In the genomic region with DNA sequence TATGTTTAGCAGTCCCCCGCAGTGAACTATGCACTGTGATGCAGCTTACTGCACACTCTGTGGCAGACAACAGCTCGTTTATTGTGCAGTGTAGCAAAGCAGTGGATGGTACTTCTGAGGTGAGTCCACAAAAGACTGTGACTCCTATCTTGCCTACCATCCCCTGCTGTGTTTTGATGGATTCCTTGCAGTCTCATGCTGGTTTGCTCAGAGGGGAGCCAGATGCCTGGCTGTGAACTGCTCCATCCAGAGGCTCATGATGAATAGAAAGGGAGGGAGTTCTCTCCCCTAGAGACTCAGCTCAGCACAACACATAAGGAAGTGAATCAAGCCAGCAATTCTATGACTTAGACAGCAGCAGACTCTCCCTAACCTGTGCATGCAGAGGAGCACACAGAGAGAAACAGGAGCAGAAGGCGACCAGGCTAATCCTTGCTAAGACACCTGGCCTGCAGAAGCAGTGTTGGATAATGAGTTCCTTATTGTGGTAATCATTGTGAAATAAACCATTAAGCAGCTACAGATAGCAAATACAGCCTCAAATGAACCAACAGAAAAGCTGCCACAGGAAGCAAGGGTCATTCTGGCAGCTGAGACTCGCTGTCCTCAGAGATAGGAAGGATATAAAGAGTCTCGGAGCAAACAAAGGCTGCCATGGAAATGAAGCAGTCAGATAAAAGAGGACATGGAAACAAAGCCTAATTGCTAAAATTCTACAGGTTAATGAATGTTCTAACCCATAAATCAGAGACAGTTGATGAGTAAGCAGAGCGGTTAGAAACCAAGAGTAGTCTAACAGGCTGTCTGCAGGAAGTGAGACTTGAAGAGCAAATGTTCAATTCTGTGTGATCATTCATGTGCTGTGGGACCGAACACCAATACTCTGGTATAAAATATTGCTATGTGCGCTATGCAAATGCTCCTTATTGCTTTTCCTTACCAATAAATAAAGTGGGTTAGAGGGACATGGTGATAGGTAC, we compare ENCODE assay signal across 10 mouse cellular contexts.
A peak's percentile ranks its signal among the peaks of the same experiment; 100 is the strongest.
DNase-seq lines count a peak whose midpoint lies in the region; ATAC-seq and TF ChIP-seq lines count a peak whose summit lies in the region.
"Had no signal": no experiment of that assay in that cellular context is flagged by ENCODE, and none has a peak within 500 bp of the region (broad histone marks: within the 10 kb centered on the region; RNA-seq: fewer than 3 reads in every experiment).

No protein-coding gene starts in this region.

- no peak overlapping the region for H3K4me3 ChIP-seq in heart, embryonic 10.5 days
- no peak overlapping the region for H3K4me3 ChIP-seq in hindbrain, embryonic 14.5 days (replicated peaks; ENCODE audit: low read length)
- no peak overlapping the region for H3K4me3 ChIP-seq in midbrain, postnatal 0 days (ENCODE audit: low read depth, low read length)
- no peak overlapping the region for H3K4me3 ChIP-seq in lung, postnatal 0 days (ENCODE audit: low read depth, low read length)

- H3K27ac ChIP-seq in heart, embryonic 10.5 days = 0 out of 2 replicates have a peak overlapping the region, but pooled peaks have one; percentile 19
- peak overlapping the region; percentile 18; the same call in 1 of the 2 replicates for H3K27ac ChIP-seq in hindbrain, embryonic 14.5 days
- H3K27ac ChIP-seq in midbrain, postnatal 0 days (ENCODE audit: low read depth, low read length) = no peak overlapping the region
- H3K27ac ChIP-seq in lung, postnatal 0 days (ENCODE audit: low read length) = no peak overlapping the region

- H3K36me3 ChIP-seq in heart, embryonic 10.5 days = no peaks in the 10 kb centered on the region
- no peaks in the 10 kb centered on the region for H3K36me3 ChIP-seq in hindbrain, embryonic 14.5 days (replicated peaks; ENCODE audit: control insufficient read depth, insufficient read depth)
- no peaks in the 10 kb centered on the region for H3K36me3 ChIP-seq in midbrain, postnatal 0 days (ENCODE audit: insufficient read depth, low read length)
- no peaks in the 10 kb centered on the region for H3K36me3 ChIP-seq in lung, postnatal 0 days (ENCODE audit: insufficient read depth, low read length)

- no peak for DNase-seq in heart, embryonic 10.5 days (ENCODE audit: low spot score)
- no peak for DNase-seq in heart, postnatal 14 days
- peak; percentile 32 for DNase-seq in R1 (ENCODE audit: low read depth, low spot score)
- DNase-seq in hindbrain, embryonic 14.5 days (ENCODE audit: low spot score) = no peak
- peak; percentile 15 for DNase-seq in midbrain, postnatal 0 days (ENCODE audit: low spot score)
- no peak for DNase-seq in lung, postnatal 4 days
- no peak for DNase-seq in lung, postnatal 0 days (ENCODE audit: low spot score)
- DNase-seq in adrenal gland, adult 18-20 months (ENCODE audit: low spot score in 2 of 2) = no peak
- DNase-seq: adrenal gland, postnatal 10 days had no signal

- no peak overlapping the region for H3K9ac ChIP-seq in hindbrain, embryonic 14.5 days
- H3K9ac ChIP-seq in midbrain, postnatal 0 days (replicated peaks; ENCODE audit: low read length, poor library complexity, severe bottlenecking) = no peak overlapping the region
- no peak overlapping the region for H3K9ac ChIP-seq in lung, postnatal 0 days (replicated peaks; ENCODE audit: low read depth)

- WGBS in heart, embryonic 10.5 days = 46% methylated on average over 8 of the region's 8 CpGs
- WGBS in hindbrain, embryonic 14.5 days = 34% methylated on average over 8 of the region's 8 CpGs
- 49% methylated on average over 8 of the region's 8 CpGs for WGBS in midbrain, postnatal 0 days
- 44% methylated on average over 8 of the region's 8 CpGs for WGBS in lung, postnatal 0 days

- no peak overlapping the region for H3K4me2 ChIP-seq in hindbrain, embryonic 14.5 days (replicated peaks)
- no peak overlapping the region for H3K4me2 ChIP-seq in midbrain, postnatal 0 days (ENCODE audit: low read depth, low read length, poor library complexity, severe bottlenecking)
- H3K4me2 ChIP-seq in lung, postnatal 0 days (replicated peaks; ENCODE audit: low read depth, low read length) = no peak overlapping the region

- TF ChIP-seq EP300 in lung, postnatal 0 days (IDR thresholded peaks at IDR 0.05) = no peak

- TF ChIP-seq CTCF in midbrain, postnatal 0 days (IDR thresholded peaks at IDR 0.05) = no peak
- no peak for TF ChIP-seq CTCF in lung, postnatal 0 days (IDR thresholded peaks at IDR 0.05)

- no peaks in the 10 kb centered on the region for H3K9me3 ChIP-seq in heart, embryonic 10.5 days
- no peaks in the 10 kb centered on the region for H3K9me3 ChIP-seq in hindbrain, embryonic 14.5 days (ENCODE audit: control insufficient read depth, low read length)
- H3K9me3 ChIP-seq in midbrain, postnatal 0 days (ENCODE audit: low read length) = no peaks in the 10 kb centered on the region
- no peaks in the 10 kb centered on the region for H3K9me3 ChIP-seq in lung, postnatal 0 days (ENCODE audit: low read length)

- H3K27me3 ChIP-seq in heart, embryonic 10.5 days (ENCODE audit: insufficient read depth, poor library complexity, severe bottlenecking) = no peaks in the 10 kb centered on the region
- H3K27me3 ChIP-seq in hindbrain, embryonic 14.5 days (ENCODE audit: control insufficient read depth, insufficient read depth, low read length) = no peaks in the 10 kb centered on the region
- no peaks in the 10 kb centered on the region for H3K27me3 ChIP-seq in midbrain, postnatal 0 days (ENCODE audit: insufficient read depth, low read length)
- no peaks in the 10 kb centered on the region for H3K27me3 ChIP-seq in lung, postnatal 0 days (replicated peaks; ENCODE audit: insufficient read depth, low read length)

- intact Hi-C loops in heart, postnatal 14 days (cut with DNase I) = no loop called here

- ATAC-seq in hindbrain, embryonic 14.5 days (ENCODE audit: low FRiP score) = peak; percentile 71
- ATAC-seq in midbrain, postnatal 0 days (ENCODE audit: low FRiP score) = peak; percentile 64; the same call in 1 of the 2 replicates
- no peak for ATAC-seq in lung, postnatal 0 days
- ATAC-seq: CD4-positive, CD25-positive, alpha-beta regulatory T cell, adult 4 months had no signal

- peaks cover 11% of the 10 kb centered on the region for H3K4me1 ChIP-seq in heart, embryonic 10.5 days
- peaks cover 11% of the 10 kb centered on the region; the same call in 1 of the 2 replicates for H3K4me1 ChIP-seq in hindbrain, embryonic 14.5 days (replicated peaks; ENCODE audit: control insufficient read depth, insufficient read depth, low read length)
- H3K4me1 ChIP-seq in midbrain, postnatal 0 days (ENCODE audit: insufficient read depth, low read length) = no peaks in the 10 kb centered on the region
- H3K4me1 ChIP-seq in lung, postnatal 0 days (ENCODE audit: insufficient read depth, low read depth, low read length) = no peaks in the 10 kb centered on the region

Comparison
In these comparisons a context has a peak if more than half of its experiments do, and no peak if none do; other contexts are left out.
1. DNase-seq: peak in R1 (single experiment) and midbrain, postnatal 0 days (single experiment); none in heart, embryonic 10.5 days (single experiment), heart, postnatal 14 days (0 of 2), hindbrain, embryonic 14.5 days (single experiment), lung, postnatal 4 days (0 of 2), lung, postnatal 0 days (single experiment) and adrenal gland, adult 18-20 months (0 of 2).
2. H3K27ac ChIP-seq: peak in heart, embryonic 10.5 days (single experiment) and hindbrain, embryonic 14.5 days (single experiment); none in midbrain, postnatal 0 days (single experiment) and lung, postnatal 0 days (single experiment).